Mouse (Mus musculus): ENCODE measurements around the gene Pik3r4.

The Pik3r4 gene

DNA sequence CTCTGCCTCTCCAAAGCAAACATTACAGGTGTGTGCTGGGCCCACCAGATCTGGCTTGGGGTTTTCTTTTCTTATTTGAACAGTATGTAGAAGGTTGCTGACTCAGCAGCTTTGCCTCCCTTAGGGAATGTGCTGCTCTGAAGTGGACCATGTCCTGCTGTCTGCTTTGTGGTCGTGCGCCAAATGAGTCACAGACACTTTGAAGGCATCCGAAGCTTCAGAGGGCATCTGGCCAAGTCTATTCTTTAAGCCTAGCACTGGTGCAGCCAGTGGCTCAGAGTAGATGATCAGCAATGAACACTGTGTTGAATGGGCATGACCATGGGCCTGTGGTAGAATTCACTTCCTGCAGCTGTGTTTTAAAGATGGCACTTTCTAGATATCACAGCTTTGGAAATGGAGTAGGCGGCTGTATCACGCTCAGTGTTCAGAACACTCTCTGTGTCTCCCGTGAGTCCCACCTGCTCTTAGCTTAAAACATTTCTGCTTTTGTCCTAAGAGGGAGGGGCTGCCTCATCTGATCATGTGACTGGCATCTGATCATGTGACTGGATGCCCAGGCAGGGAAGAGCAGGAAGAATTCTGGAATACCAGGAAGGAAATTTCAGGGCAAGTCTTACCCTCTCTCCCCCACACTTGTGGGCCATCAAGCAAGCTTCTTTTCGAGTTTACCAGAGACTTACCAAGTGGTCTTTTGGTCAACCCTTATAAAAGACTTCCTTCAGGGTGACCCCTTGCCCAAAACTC lies 54.2 kb downstream of the Pik3r4 start:
- DNase-seq (ENCODE audit: low read depth, low spot score), result no peak

DNA sequence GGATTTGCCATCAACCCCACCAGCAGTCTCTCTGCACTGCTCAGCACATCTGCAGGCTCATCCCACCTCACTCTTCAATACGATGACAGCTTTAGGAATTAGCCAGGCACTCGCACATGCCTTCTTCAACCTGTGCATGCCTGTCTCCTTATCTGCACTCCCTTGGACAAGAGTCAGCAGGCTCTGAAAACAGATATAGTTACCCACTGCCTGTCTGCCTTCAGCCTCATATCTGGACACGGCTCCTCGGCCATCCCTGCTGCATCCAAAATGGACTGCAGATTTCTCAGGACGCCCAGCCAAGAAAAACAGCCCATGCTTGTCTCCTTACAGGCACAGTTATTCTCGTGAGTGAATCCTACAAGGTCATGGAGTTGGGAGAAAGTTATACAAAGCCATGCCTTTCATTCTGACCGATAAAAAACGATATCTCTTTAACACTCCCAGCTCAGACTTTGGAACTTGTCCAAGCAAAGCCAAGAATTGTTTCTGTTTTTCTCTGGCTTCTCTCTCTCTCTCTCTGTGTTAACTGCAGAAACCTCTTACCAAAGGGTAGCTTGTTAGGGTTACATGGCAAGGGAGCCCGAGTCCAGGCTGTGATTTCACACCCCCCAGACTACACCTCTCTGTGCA lies 55.1 kb downstream of the Pik3r4 start:
- DNase-seq (ENCODE audit: low read depth, low spot score), result no peak

DNA sequence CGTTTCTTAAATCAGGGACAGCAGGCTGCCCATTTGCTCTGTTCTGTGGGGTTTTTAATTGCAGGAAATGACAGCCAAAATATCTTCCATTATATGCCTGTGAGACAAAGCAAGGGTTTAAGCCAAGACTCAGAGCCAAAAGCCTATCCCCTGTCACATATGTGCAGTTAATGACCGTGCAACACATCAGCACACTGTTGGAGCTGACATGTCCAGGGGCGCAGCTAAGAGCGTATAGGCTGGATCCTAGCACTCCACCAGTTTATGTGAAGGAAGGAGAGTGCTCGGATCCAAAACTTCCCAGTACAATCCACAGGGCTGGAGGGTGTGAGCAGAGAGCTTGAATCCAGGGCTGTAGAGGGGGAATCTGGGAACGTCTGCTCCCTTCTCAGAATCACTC lies 57.9 kb downstream of the Pik3r4 start:
- no peak for DNase-seq (ENCODE audit: low read depth, low spot score)

DNA sequence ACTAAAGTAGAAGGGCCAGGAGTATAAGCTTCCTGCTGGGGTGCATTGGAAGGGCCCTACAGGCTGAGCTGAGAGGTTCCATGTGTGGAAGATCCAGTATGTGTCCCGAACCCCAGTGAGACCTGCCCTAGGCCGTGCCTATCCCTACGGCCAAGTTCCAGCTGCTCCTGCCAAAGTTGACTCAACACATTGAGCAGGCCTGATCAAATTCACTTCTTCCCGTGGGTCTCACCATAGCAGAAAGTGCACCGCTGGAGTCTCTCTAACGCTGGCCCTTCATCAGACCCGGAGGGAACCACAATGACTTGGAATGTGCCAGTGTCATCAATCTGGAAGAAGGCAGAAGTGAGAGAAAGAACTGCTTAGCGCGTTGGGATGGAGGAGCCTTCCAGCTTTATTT lies 59.2 kb downstream of the Pik3r4 start:
- no peak for DNase-seq (ENCODE audit: low read depth, low spot score)

DNA sequence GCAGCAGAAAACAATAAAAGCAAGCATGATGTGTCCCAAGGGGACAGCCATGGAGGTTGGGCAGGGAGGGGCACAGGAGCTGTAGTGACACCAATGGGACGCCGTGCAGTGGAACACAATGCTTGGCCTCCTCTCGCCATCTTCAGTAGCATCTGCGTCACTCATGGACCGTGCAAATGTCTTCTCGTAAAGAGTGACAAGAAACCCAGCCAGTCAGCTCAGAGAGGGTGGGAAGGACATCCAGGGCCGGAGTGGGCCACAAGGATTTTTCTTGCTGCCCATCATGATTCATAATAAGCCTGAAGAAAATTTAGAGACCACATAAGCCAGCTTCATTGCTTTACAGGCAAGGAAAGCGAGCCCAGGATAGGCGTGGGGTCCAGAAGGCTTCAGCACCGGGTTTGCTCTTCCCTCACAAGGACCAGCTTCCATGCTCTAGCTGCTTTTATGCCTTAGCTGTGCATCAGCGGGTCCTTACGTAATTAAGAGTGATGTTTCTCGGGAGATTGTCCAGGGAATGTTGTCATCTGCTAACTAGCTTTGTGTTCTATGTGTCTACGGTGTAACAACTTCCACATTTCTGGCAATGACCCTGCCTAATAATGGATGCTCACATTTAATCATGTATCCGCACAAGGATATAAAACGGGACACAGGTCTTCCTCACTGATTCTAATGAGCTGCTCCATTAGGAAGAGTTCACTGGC lies 61.6 kb downstream of the Pik3r4 start:
- no peak for DNase-seq (ENCODE audit: low read depth, low spot score)

DNA sequence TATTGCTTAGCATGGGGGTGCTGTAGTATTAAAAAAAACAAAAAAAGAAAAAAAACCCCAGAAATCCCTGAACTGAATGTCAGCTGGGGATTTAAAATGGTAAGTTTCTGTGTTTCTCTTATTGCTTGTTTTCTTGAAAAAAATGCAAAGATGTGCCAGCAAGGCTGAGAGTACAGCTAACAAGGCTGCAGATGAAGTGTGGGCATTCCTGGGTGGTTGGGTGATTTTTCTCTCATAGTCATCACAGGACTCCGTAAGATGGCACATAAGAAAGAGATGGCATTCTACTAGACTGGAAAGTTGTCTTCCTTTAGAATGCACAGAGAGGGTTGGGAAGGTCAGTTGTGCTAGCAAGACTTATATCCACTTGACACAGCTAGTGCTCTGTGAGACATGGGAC lies 62.2 kb downstream of the Pik3r4 start:
- no peak for DNase-seq (ENCODE audit: low read depth, low spot score)

DNA sequence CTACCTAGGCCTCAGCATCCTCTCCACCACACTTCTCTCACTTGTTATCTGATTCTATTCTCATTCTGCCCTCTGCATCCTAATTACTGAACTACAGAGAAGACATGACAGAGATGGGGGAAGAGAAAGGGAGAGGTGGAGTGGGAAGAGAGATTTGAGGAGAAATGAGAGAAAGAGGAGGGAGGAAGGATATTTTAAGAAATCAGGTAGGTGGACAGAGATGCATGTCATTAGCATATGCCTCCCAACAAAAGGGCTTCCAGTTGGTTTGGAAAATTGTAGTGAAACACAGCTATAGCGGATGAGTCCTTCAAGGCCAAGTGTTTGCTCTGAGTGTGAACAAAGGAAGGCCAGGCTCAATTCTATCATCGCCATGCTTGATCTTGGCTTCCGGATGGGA lies 69.3 kb downstream of the Pik3r4 start:
- no peak for DNase-seq (ENCODE audit: low read depth, low spot score)

DNA sequence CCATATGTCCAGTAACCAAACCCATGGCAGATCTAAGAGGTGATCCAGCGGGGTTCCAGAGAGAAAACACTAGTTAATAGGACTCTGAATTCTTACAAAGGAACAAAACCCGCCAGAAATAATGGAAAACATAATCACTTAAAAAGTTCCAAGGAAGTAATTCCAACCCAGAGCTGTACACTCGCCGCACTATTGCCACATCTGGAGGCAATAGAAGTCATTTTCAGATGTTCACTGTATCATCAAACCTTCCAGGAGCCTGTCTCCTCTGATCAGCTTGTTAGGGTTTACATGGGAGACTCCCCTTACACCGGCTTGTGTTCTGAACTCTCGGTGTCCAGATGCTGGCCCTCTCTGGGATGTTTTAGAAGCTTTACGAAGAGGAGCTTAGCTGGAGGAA lies 76.6 kb downstream of the Pik3r4 start:
- no peak for DNase-seq (ENCODE audit: low read depth, low spot score)

DNA sequence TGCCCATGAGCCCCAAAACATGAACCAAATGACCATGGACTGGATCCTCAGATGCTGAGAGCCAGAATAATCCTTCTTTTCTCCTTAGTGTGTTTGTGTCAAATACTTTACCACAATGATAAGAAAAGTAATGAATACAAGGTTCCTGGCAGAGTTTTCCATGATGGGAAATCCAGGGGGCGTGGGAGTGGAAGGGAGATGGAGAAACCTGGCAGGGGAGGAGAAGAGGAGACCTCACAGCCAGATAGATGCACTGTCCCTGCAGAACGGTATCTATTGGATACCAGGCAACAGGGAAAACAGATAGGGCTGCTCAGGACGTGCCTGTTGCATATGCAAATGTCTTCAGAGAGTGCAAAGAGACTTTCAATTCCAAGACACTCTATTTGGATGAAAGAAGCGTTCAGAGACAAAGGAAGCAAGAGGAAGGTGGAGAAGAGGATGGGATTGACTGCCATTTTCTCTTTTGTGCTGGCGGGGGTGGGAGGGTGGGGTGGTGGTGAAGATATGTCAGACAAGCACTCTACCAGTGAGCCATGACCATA lies 77.1 kb downstream of the Pik3r4 start:
- DNase-seq (ENCODE audit: low read depth, low spot score), result peak; percentile 69

DNA sequence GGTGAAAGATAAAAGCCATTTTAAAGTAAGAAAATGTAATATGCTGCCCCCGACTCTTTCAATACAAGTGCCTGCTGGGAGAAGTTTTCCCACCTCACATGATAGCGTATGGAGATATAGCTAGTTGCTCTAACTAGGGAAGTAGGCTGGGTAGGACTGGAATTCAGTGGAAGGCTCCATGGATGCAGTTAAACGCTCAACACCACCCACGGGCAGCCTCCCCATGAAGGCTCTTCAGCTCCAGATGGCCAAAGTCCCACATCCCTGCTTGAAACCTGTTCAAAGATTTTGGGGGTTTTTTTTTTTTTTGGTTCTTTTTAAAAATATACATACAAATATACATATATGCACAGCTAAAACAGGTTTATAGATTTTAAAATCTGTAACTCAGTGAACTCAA lies 77.7 kb downstream of the Pik3r4 start:
- no peak for DNase-seq (ENCODE audit: low read depth, low spot score)

DNA sequence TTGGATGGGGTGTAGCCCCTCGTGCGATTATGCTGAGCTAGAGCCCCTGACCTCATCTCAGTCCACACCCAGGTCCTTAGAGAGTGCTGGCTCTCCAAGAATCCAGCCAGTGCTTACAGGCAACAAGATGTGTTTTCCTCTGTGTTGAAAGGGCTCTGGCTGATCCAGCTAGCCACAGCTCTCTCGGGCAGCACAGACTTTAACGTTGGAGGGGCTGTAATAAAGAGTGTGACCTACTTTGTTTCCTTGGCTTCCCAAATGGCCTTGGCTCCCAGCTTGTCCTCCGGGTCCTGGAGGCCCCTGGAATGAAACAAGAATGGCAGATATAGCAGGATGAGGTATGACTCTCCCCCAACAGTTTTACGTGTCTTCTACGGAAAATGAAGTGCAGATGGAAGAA lies 89.2 kb downstream of the Pik3r4 start:
- DNase-seq (ENCODE audit: low read depth, low spot score), result no peak

DNA sequence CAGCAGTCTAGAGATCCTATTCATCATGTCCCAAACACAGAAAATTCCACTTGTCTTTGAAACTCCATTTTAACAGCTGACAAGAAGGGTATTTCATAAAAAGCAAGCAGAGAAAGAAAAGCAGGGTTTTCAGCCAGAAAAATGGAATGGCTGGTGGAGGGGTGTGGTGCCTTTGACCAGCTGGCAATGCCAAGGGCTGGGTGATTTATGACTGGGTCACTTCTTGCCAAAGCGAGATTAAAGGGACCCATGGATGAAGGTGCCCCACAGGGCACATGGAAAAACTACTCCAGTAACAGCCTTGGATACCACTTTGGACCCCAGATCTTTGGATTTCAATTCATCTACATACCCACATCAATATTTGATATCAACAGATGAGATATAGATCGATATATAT lies 91.9 kb downstream of the Pik3r4 start:
- DNase-seq (ENCODE audit: low read depth, low spot score), result no peak

DNA sequence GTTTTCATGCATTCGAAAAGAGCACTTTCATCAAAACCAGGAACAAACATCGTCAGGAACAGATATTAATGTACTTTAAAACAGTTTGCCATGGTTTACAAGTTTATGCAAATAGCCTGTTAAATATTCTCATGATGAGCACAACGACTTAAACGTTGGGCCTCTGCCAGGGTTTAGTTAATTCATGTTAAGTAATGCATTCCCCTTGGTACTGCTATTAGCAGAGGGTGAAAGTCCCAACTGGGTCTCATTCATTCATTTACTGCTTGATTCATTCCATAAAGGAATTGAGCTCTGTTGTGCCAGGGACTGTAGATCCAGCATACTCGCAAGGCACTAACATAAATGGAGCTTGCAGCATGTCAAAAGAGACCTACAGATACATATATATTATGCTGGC lies 92.4 kb downstream of the Pik3r4 start:
- DNase-seq (ENCODE audit: low read depth, low spot score), result no peak
